Mouse (Mus musculus): Measurements from ENCODE around the gene Rab23. TPM values are rescaled to one million over a fixed set of nuclear protein-coding genes. Genes with fewer than 3 reads are reported as not detected.
A peak's percentile ranks its signal among the peaks of the same experiment; 100 is the strongest.

The Rab23 gene
- polyA plus RNA-seq, 1 experiment from 2014 or later: 13.6 TPM

DNA sequence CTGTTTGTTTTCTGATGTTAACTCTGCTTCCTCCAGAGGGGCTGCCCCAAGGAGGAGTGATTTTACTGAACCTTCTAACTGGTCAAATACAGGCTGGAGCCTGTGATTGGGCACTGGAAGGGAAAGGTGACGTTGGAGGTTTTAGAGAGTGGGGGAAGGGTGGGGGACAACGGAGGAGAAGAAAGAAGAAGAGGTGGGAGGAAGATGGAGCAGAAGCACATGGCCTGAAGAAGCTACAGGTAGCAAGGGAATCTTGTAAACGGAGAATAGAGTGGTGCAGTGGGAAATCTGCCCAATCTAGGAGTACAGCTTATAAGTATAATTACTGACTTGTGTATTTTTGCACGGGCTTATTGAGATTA lies 29.6 kb upstream of the Rab23 start:
- H3K27ac ChIP-seq: no peak overlapping the region
- H3K9me3 ChIP-seq (replicated peaks): no peaks in the 10 kb centered on the region
- H3K36me3 ChIP-seq: no peaks in the 10 kb centered on the region
- no peak for ATAC-seq (replicated peaks; ENCODE audit: insufficient number of reproducible peaks, insufficient read depth, low FRiP score, low read depth)
- H3K4me2 ChIP-seq: no peak overlapping the region
- H3K4me1 ChIP-seq (replicated peaks): no peaks in the 10 kb centered on the region
- no peak overlapping the region for H3K4me3 ChIP-seq
- no peak overlapping the region for H3K9ac ChIP-seq
- 42% methylated on average over 4 of the region's 4 CpGs for WGBS
- H3K27me3 ChIP-seq: no peaks in the 10 kb centered on the region

DNA sequence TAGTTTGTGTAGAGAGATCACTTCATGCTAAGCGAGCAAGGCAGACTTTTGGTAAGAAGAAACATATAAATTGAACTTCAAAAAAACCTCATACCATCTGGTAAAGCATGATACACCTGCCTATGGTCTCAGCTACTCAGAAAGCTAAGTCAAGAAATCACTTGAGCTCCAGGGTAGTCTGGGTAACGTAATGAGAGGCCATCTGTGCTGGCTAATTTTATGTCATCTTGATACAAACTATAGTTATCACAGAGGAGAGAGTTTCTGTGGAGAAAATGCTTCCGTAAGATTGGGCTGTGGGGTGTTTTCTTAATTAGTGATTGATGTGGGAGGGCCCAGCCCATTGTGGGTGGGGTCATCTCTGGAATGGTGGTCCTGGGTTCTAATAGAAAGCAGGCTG lies 25.8 kb upstream of the Rab23 start:
- Histone ChIP-seq H3K27ac (no peak overlapping the region), H3K4me3 (no peak overlapping the region)
- WGBS: 75% methylated on average over 3 of the region's 3 CpGs

DNA sequence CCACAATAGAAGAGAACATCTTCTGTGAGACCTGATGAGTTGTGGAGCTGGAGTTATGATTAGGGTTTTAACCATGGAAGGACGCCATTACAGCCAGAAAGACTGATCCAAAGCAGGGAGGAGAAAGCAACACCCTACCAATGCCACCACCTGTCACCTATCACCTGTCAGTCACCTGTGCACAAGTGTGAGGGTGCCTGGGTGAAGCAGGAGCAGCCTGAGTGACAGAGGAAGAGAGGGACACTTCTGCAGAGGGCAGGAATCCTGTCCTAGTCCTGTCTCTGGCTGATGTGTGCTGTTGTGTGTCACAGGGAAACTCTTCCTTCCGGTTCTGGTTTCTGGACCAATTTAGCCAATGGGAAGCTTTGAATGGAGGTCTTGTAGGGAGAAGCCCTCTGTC lies 23.7 kb upstream of the Rab23 start:
- Histone ChIP-seq H3K36me3 (no peaks in the 10 kb centered on the region), H3K4me2 (no peak overlapping the region), H3K4me3 (no peak overlapping the region), H3K4me1 (replicated peaks) (no peaks in the 10 kb centered on the region), H3K9me3 (replicated peaks) (no peaks in the 10 kb centered on the region), H3K27me3 (no peaks in the 10 kb centered on the region), H3K27ac (no peak overlapping the region), H3K9ac (no peak overlapping the region)
- WGBS: 82% methylated on average over 2 of the region's 2 CpGs
- no peak for ATAC-seq (replicated peaks; ENCODE audit: insufficient number of reproducible peaks, insufficient read depth, low FRiP score, low read depth)

More for the DNA sequence above, 25.8 kb upstream of the Rab23 start:
- no peaks in the 10 kb centered on the region for H3K9me3 ChIP-seq (replicated peaks)
- no peaks in the 10 kb centered on the region for H3K4me1 ChIP-seq (replicated peaks)
- no peak for ATAC-seq (replicated peaks; ENCODE audit: insufficient number of reproducible peaks, insufficient read depth, low FRiP score, low read depth)
- H3K36me3 ChIP-seq: no peaks in the 10 kb centered on the region
- H3K4me2 ChIP-seq: no peak overlapping the region
- no peak overlapping the region for H3K9ac ChIP-seq
- no peaks in the 10 kb centered on the region for H3K27me3 ChIP-seq

DNA sequence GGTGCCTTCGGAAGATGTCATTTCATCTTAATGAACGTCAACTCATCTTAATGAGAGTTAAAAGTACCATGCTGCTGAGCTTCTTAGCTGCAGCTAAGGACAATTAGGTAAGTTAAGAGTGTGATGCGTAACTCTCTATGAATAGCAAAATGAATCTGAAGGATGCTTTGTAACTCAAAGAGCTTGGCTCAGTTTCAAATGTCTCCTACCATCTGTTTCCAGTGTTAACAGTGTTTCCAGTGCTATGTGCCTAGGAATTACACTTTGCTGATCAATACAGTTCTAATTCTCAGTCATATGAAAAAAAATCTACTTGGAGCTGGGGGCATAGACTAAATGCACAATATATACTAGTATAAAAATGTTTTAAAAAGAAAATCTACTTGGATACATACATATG lies 18.4 kb upstream of the Rab23 start:
- H3K9me3 ChIP-seq (replicated peaks): no peaks in the 10 kb centered on the region
- no peaks in the 10 kb centered on the region for H3K27me3 ChIP-seq
- H3K36me3 ChIP-seq: no peaks in the 10 kb centered on the region
- H3K9ac ChIP-seq: no peak overlapping the region
- H3K27ac ChIP-seq: no peak overlapping the region
- WGBS: 80% methylated on average over 3 of the region's 3 CpGs
- H3K4me2 ChIP-seq: no peak overlapping the region
- H3K4me1 ChIP-seq (replicated peaks): no peaks in the 10 kb centered on the region
- H3K4me3 ChIP-seq: no peak overlapping the region
- no peak for ATAC-seq (replicated peaks; ENCODE audit: insufficient number of reproducible peaks, insufficient read depth, low FRiP score, low read depth)

DNA sequence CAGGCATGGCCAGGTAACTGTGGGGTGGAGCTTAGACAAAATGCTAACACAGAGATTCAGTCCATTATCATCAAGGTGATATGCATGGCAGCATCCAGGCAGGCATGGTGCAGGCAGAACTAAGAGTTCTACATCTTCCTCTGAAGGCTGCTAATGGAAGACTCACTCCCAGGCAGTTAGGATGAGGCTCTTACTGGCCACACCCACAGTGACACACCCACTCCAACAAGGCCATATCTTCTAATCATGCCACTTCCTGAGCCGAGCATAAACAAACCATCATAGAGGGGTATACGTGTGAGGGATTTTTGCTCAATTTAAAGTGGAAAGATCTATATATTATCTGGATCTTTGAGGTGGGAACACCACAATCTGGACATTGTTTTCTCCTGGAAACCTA lies 10.1 kb upstream of the Rab23 start:
- H3K27me3 ChIP-seq: no peaks in the 10 kb centered on the region
- H3K27ac ChIP-seq: no peak overlapping the region
- WGBS: 40% methylated on average over 2 of the region's 2 CpGs
- H3K36me3 ChIP-seq: no peaks in the 10 kb centered on the region
- no peak for ATAC-seq (replicated peaks; ENCODE audit: insufficient number of reproducible peaks, insufficient read depth, low FRiP score, low read depth)
- no peaks in the 10 kb centered on the region for H3K4me1 ChIP-seq (replicated peaks)
- no peak overlapping the region for H3K4me2 ChIP-seq
- H3K4me3 ChIP-seq: no peak overlapping the region
- no peak overlapping the region for H3K9ac ChIP-seq
- no peaks in the 10 kb centered on the region for H3K9me3 ChIP-seq (replicated peaks)

DNA sequence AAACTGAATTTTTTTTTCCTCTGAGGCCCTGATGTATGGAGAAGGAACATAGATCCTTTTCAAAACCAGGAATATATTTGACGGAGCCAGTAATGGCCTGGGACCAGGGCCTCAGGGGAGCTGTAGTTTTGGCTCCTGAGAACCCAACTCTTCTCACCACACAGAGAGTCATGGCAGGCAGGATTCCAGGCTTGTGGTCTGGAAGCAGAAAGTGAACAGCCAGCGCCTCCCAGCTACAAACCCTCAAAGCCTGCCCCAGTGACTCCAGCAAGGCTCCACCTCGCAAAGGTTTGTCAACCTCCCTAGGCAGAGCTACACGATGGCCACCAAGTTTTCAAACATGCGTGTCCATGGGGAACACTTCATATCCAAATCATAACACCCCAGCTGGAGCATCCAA lies 7.7 kb upstream of the Rab23 start:
- Histone ChIP-seq H3K4me3 (no peak overlapping the region), H3K36me3 (no peaks in the 10 kb centered on the region), H3K4me2 (no peak overlapping the region), H3K27ac (no peak overlapping the region), H3K4me1 (replicated peaks) (no peaks in the 10 kb centered on the region), H3K9ac (no peak overlapping the region), H3K27me3 (no peaks in the 10 kb centered on the region), H3K9me3 (replicated peaks) (no peaks in the 10 kb centered on the region)
- ATAC-seq (replicated peaks; ENCODE audit: insufficient number of reproducible peaks, insufficient read depth, low FRiP score, low read depth): no peak
- 82% methylated on average over 5 of the region's 5 CpGs for WGBS

DNA sequence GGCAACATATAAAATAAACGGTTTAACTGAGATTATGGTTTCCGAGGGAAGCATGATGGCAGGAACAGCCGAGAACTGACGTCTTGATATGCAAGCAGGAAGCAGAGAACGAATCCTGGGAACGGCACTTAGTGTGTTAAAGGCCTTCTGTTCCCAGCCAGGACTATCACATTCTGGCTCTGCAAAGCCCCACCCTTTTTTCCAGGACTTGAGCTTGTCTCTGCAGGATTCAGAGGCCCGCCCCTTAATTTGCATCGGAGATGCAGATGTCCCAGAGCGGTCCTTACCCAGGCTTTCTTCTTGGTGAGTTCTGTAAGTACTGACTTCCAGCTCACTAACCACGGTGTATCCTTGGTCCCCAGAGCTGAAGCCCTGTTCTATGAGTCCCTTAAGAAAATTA lies 4.9 kb upstream of the Rab23 start:
- no peak for ATAC-seq (replicated peaks; ENCODE audit: insufficient number of reproducible peaks, insufficient read depth, low FRiP score, low read depth)
- H3K9ac ChIP-seq: no peak overlapping the region
- H3K4me3 ChIP-seq: no peak overlapping the region
- no peak overlapping the region for H3K27ac ChIP-seq
- no peaks in the 10 kb centered on the region for H3K4me1 ChIP-seq (replicated peaks)
- no peaks in the 10 kb centered on the region for H3K27me3 ChIP-seq
- no peaks in the 10 kb centered on the region for H3K36me3 ChIP-seq
- peak overlapping the region; percentile 33; the same call in 1 of the 2 replicates for H3K4me2 ChIP-seq
- 6% methylated on average over 10 of the region's 10 CpGs for WGBS
- no peaks in the 10 kb centered on the region for H3K9me3 ChIP-seq (replicated peaks)

DNA sequence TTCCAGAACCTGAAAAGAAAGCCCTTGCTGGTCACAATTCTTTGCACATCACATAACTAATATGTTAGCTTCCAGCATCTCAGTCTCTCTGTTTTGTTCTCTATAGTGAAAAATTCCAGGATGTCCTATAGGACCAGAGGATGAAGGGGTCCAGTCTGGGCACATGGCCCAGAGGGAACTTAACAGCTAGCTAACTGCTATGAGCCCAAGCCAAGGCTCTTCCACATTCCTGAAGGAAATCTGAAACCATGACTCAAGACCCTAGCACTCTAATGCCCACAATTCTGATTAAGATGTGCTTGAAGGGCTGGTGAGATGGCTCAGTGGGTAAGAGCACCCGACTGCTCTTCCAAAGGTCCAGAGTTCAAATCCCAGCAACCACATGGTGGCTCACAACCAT lies 2.1 kb upstream of the Rab23 start:
- Histone ChIP-seq H3K4me1 (replicated peaks) (peaks cover 4% of the 10 kb centered on the region), H3K4me3 (no peak overlapping the region), H3K9ac (no peak overlapping the region), H3K27me3 (no peaks in the 10 kb centered on the region), H3K9me3 (replicated peaks) (no peaks in the 10 kb centered on the region), H3K4me2 (no peak overlapping the region), H3K27ac (no peak overlapping the region), H3K36me3 (0 out of 2 replicates have a peak, but pooled peaks cover 7% of the 10 kb centered on the region)
- no peak for ATAC-seq (replicated peaks; ENCODE audit: insufficient number of reproducible peaks, insufficient read depth, low FRiP score, low read depth)
- whole genome bisulfite sequencing: 85% methylated on average over 1 of the region's 1 CpGs

DNA sequence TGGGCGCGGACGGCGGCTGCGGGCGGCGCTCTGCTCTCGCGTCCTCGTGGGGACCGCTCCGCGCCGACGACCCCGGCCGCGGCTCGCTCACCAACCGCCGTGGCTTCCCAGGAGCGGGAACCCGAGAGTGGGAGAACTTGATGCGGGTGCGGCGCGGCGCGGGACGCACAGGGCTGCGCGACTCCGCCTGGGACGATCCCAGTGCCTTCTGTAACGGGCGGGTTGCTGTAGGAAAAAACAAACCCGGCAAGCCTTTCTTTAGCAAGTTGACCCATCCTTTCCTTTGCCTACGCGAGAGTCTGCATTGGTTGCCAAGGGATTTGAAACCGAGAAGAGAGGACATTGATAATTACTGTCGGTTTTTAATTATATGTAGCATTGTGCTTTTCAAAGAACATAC lies 544 bp downstream of the Rab23 start:
- peaks cover 4% of the 10 kb centered on the region for H3K4me1 ChIP-seq (replicated peaks)
- H3K36me3 ChIP-seq: peaks cover 27% of the 10 kb centered on the region
- H3K4me2 ChIP-seq: peak overlapping the region; percentile 88
- peak overlapping the region; percentile 89 for H3K9ac ChIP-seq
- H3K4me3 ChIP-seq: peak overlapping the region; percentile 92
- under 1% methylated on average over 39 of the region's 41 CpGs for WGBS
- H3K27me3 ChIP-seq: no peaks in the 10 kb centered on the region
- peak overlapping the region; percentile 85 for H3K27ac ChIP-seq
- H3K9me3 ChIP-seq (replicated peaks): no peaks in the 10 kb centered on the region
- peak; percentile 19; the same call in 1 of the 2 replicates for ATAC-seq (replicated peaks; ENCODE audit: insufficient number of reproducible peaks, insufficient read depth, low FRiP score, low read depth)

DNA sequence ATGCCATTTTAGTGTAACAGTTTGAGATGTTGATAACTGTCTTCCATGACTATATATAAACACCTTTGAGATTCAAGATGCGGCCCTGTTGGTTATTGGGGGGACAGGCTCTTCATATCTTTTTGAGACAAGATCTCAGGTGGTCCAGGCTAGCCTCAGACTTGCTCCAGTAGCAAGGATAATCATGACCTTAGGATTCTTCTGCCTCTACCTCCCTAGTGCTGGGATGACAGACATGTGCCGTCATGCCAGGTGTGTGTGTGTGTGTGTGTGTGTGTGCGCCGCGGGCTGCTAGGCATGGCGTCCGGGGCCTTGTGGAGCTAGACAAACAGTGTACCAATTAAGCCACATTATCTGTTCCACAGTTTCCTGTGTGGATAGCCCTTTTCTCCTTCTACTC lies 1.3 kb downstream of the Rab23 start:
- WGBS: 76% methylated on average over 7 of the region's 7 CpGs
- no peaks in the 10 kb centered on the region for H3K9me3 ChIP-seq (replicated peaks)
- no peak for ATAC-seq (replicated peaks; ENCODE audit: insufficient number of reproducible peaks, insufficient read depth, low FRiP score, low read depth)
- no peak overlapping the region for H3K9ac ChIP-seq
- peak overlapping the region; percentile 88 for H3K4me2 ChIP-seq
- no peak overlapping the region for H3K27ac ChIP-seq
- no peaks in the 10 kb centered on the region for H3K27me3 ChIP-seq
- peaks cover 4% of the 10 kb centered on the region for H3K4me1 ChIP-seq (replicated peaks)
- peaks cover 33% of the 10 kb centered on the region for H3K36me3 ChIP-seq
- no peak overlapping the region for H3K4me3 ChIP-seq

DNA sequence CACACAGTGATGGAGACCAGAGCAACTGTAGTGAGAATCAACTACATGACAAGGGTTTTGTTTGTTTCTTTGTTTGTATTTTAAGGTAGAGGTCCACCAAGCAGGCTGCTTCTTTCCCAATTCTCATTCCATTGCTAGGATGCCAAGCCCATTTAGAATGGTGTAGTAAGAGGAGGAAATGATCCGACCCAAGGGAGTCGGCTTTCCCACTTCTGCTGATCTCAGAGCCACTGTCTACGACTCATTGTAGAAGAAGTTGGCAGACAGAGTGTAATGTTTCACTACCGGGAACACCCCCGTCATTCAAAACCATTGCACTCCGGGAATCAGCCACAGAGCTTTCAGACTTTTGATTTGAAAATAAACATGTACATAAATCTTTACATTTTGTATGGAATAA lies 4.8 kb downstream of the Rab23 start:
- Histone ChIP-seq H3K4me1 (replicated peaks) (peaks cover 4% of the 10 kb centered on the region), H3K9me3 (replicated peaks) (no peaks in the 10 kb centered on the region), H3K4me3 (no peak overlapping the region), H3K9ac (no peak overlapping the region), H3K36me3 (peaks cover 48% of the 10 kb centered on the region), H3K27ac (no peak overlapping the region), H3K4me2 (no peak overlapping the region), H3K27me3 (no peaks in the 10 kb centered on the region)
- ATAC-seq (replicated peaks; ENCODE audit: insufficient number of reproducible peaks, insufficient read depth, low FRiP score, low read depth): no peak
- WGBS: 82% methylated on average over 6 of the region's 6 CpGs

DNA sequence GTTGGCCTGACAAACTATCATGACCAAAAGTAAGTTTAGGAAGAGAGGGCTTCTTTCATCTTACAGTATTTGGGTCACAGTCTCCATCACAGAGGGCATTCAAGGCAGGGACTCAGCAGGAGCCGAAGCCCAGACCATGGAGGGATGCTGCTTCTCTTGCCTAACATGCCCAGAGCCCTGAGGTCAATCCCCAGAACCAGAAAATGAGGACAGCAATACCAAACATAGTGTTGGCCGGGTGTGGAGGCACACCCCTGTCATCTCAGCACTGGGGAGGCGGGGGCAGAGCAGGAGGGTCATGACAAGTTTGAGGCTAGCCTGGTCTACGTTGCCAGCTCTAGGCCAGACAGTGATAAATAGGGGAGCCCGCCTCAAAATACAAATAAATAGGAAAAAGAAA lies 5.4 kb downstream of the Rab23 start:
- WGBS: 88% methylated on average over 5 of the region's 5 CpGs
- Histone ChIP-seq H3K9ac (no peak overlapping the region), H3K4me1 (replicated peaks) (peaks cover 4% of the 10 kb centered on the region), H3K36me3 (peaks cover 48% of the 10 kb centered on the region), H3K4me2 (no peak overlapping the region), H3K4me3 (no peak overlapping the region), H3K27me3 (no peaks in the 10 kb centered on the region), H3K27ac (no peak overlapping the region), H3K9me3 (replicated peaks) (no peaks in the 10 kb centered on the region)
- ATAC-seq (replicated peaks; ENCODE audit: insufficient number of reproducible peaks, insufficient read depth, low FRiP score, low read depth): no peak

Data from heart, embryonic 15.5 days (tissue).